Mouse (Mus musculus) CD4-positive, CD25-positive, alpha-beta regulatory T cell, adult 9 weeks (primary cell): Measurements from ENCODE around the gene Sptssa. TPM values are rescaled to one million over a fixed set of nuclear protein-coding genes. Genes with fewer than 3 reads are reported as not detected.

ENCODE experiments used
- polyA plus RNA-seq: library from polyadenylated mRNA; unstranded; fragments of 100-300 nt; shearing (Covaris generic); gene quantifications from one replicate; pipeline ENCODE4 v1.2.1, GENCODE M21; 2017

Sptssa gene
- polyA plus RNA-seq = 195 TPM

DNA sequence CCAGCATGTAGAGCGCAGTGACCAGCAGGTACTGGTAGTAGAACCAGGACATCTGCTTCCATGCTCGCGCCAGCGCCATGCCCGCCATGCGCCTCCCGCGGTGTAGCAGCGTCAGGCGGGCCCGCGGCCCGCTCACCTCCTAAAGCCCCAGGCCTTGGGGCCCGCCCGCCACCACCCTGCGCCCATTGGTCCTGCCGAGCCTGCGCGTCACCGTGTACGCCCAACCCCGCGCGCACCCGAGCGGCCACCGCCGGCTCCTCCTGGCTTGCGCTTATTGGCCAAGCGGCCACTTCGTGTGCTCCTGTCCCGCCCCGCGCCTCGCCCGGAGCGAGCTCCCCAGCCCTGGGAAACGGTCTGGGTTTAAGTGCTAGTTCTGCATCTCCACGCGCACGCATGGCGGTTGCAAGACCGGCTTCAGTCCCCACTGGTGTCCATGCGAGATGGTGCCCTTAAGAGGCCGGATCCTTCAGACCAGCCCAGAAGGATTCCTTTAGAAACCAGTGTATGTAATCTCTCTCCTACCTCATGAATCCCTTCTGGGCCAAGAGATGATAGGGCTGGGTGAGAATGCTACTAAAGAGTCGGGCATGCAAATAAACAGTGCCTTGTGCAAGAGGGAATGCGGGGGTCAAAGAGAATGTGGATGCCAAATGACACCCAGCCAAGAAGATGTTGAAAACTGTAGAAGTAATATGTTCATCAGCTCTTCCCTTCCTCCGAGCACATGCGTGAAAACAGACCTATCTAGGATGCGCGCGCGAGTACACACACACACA lies at the start of gene Sptssa:
TSS of gene Sptssa (minus strand) at position 178 of the 776 bp plus-strand sequence.

DNA sequence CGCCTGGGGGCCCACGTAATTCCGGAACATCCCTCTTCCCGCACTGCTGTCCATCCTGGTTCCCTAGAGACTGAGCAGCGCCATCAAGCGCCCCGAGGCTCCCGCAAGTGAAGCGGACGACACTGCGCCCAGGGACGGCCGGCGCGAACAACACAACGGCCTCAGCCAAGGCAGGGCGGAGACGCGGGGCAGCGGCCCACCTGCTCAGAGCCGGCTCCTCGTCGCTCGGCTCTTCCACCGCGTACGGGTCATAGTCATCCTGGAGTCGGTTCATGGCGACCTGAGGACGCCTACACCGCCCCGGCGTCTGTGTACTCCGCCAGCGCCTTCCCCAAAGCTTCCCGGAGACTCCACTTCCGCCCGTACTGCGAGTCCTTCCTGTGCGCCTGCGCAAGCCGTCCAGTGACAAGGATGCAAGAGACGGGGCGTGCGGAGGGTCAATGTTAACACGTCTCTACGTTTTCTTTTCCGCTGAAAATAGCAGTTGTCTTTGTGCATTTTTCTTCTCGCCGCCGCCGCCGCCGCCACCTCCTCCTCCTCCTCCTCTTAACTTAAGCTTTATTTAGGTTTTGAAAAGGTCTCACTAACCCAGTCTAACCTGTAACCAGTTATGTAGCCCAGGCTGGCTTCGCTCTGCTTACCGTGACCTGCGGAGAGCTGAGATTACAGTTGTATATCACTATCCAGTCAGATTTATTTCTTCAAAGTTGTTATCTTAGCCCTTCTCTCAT lies 39.3 kb upstream of the Sptssa start, which contains the start of gene Eapp:
TSS of gene Eapp (minus strand) at position 387 of the 731 bp plus-strand sequence.

Other genes starting within 250 kb of the Sptssa start
- gene Eapp, start 39.3 kb upstream of the Sptssa start, polyA plus RNA-seq = 100 TPM
- gene Snx6, start 139.1 kb upstream of the Sptssa start, polyA plus RNA-seq = 137 TPM
- 21.6 TPM for gene Cfl2, start 206.3 kb upstream of the Sptssa start, polyA plus RNA-seq